Mouse (Mus musculus) lung, adult 2 months (tissue): ENCODE measurements around the gene Akap6.

ENCODE experiments used
- CTCF ChIP-seq: fragments of 200-500 bp; IDR thresholded peaks from 2 replicates; pipeline ENCODE4 v1.5.1; 2011; ENCODE audit warnings: mild to moderate bottlenecking, low read length, control low read depth; ENCODE audit not compliant: insufficient read depth
- POLR2A ChIP-seq: fragments of 200-500 bp; IDR thresholded peaks from 2 replicates; pipeline ENCODE4 v1.6.1; 2011; ENCODE audit warnings: low read depth, mild to moderate bottlenecking, control low read depth, low read length, borderline replicate concordance; ENCODE audit errors: extremely low read depth

DNA sequence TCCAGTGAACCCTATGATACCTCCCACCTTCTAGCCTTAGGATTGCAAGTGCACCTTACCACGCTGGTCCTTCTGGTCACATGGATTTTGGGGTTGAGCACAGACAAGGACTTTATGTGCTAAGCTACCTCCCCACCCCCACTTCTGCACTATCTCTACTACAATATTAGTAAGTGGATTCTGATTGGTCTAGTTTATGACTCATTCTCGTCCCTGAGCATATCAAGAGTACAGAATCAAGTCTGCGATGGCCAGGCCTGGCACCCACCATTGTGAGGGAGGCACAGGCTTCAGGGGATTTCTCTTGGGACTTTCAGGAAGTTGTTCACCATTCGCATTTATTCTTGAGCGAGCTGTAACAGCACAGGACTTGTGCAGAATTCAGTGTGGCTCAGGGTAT, 34.2 kb upstream of the Akap6 start:
- TF ChIP-seq CTCF (no peak), POLR2A (no peak)
